Mouse (Mus musculus) E14TG2a.4 (cell line): ENCODE results near the gene Pigb.

Experiments
- CTCF ChIP-seq: conservative IDR thresholded peaks from 2 replicates; pipeline ENCODE4 v1.5.1; 2014; ENCODE audit warnings: low read length
- POU5F1 ChIP-seq: IDR thresholded peaks from 2 replicates; pipeline ENCODE4 v1.6.1; 2014; ENCODE audit warnings: low read length, borderline replicate concordance

GRCm38 (mm10) chr9:72988706-72989105 lies 51.5 kb downstream of the Pigb start:
- TF ChIP-seq CTCF (no peak), POU5F1 (no peak)
